Mouse (Mus musculus) brown adipose tissue, adult 24 weeks (tissue): ENCODE measurements around the gene Taf1c. TPM values are rescaled to one million over a fixed set of nuclear protein-coding genes. Genes with fewer than 3 reads are reported as not detected.

Experiments used
- H3K27ac ChIP-seq: fragments of 200-500 bp; replicated peaks from 2 replicates; pipeline ENCODE4 v1.5.1; 2012; ENCODE audit warnings: low read depth, mild to moderate bottlenecking, low read length
- H3K4me1 ChIP-seq: fragments of 200-500 bp; 2 replicates; pipeline ENCODE4 v1.6.1; 2012; ENCODE audit warnings: low read length, mixed read lengths; ENCODE audit not compliant: control insufficient read depth, insufficient read depth, insufficient read length
- H3K4me3 ChIP-seq: fragments of 200-500 bp; 2 replicates; pipeline ENCODE4 v1.5.1; 2012; ENCODE audit warnings: low read depth, mild to moderate bottlenecking, low read length, moderate library complexity; ENCODE audit not compliant: insufficient read depth
- polyA plus RNA-seq: library from polyadenylated mRNA; stranded (reverse); fragments of >200 nt; gene quantifications from 2 replicates; pipeline ENCODE4 v1.2.4, GENCODE M21; 2012; ENCODE audit not compliant: missing spikeins, insufficient read depth, insufficient read length

The Taf1c gene
- polyA plus RNA-seq, 1 experiment, result 1.8 TPM

DNA sequence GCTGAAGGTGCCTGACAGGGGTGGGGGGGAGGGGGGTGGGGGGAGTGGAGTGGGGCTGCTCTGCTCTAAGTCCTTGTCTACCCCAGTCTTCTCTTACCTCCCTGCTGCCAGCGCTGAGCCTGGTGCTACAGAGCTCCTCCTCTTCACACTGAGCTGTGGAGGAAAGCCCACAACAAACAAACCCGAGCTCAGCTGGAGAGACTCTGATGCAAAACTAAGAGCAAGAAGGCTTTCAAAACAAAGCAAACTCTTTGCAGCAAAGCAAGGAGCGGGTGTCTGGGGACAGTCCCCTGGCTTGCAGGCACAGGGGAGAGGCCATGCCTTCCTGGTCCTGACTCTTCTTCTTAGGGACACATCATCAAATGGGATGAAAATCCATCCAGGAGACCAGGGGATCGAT is 35.1 kb downstream of the Taf1c start:
- no peak overlapping the region for H3K4me3 ChIP-seq
- H3K27ac ChIP-seq, result no peak overlapping the region
- H3K4me1 ChIP-seq, result no peaks in the 10 kb centered on the region

DNA sequence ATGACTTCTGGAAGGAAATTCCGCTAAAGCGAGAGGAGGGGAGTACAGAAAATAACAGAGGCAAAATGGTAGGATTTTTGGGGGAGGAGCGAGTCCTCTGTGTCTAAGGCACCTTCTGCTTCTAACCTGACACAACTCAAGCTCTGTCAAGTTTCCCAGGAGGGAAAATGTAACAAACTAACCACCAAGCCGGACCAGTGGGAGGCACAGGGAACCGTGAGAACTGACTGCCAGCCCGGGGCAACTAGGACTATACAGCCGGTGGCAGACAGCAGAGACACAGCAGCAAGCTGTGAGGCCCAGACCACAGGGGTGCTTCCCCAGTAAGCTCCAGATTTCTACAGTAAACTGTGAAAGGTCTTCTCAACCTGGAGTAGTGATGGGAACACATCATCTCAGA is 36.1 kb downstream of the Taf1c start:
- no peaks in the 10 kb centered on the region for H3K4me1 ChIP-seq
- H3K4me3 ChIP-seq, result no peak overlapping the region
- H3K27ac ChIP-seq, result no peak overlapping the region

DNA sequence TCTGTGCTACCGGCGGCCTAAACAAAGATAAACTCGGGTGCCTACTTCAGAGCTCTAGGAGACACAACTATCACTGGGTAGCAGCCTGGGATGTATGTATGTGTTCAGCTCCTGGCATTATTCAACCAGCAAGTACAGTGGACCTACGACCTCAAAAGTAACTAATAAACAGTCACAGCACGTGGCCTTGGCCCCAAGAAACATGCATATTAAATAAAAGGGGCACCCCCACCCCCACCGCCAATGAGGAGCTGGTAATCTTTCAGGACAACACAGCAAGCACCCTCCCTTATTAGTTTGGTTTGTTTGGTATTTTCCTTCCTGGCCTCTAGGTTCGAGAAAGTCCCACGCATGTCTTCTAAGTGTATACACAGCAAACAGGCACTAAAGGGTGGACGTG is 36.8 kb downstream of the Taf1c start:
- Histone ChIP-seq H3K4me3 (no peak overlapping the region), H3K27ac (no peak overlapping the region), H3K4me1 (no peaks in the 10 kb centered on the region)

DNA sequence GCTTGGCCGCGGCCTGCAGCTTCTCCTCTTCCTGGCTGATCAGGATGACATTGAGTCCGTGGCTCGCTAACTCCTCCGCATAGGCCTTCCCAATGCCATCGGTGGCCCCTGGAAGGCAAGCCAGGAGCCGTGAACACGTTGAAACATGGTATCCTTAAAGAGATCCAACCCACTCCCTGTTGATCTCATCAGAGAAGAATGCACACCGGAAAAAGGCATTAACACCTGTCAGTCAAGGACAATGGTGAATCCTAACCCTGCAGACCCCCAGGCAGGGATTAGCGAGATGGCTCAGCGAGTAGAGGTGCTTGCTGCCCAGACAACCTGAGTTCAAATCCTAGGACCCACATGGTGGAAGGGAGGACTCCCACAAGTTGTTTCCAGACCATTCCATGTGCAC is 38.7 kb downstream of the Taf1c start:
- no peak overlapping the region for H3K4me3 ChIP-seq
- no peaks in the 10 kb centered on the region for H3K4me1 ChIP-seq
- no peak overlapping the region for H3K27ac ChIP-seq

DNA sequence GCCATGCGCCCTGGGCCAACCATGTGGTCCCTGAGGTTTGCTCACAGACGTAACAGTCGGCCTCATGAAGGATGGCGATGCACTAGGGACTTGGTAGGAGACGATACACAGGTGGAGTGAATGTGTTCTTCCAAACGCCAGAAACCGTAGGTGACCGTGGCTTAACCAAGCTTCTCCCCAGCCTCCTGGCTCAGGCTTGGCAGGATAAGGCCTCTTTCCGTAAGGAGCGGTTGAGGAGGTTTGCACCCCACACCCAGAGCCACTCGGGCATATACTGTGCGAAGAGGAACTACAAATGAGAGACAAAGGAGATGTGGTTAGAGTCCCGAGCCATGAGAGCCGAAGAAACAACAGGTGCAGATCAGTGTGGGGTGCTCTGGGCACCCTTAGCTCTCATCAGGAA is 41.2 kb downstream of the Taf1c start:
- Histone ChIP-seq H3K4me1 (no peaks in the 10 kb centered on the region), H3K4me3 (no peak overlapping the region), H3K27ac (no peak overlapping the region)

DNA sequence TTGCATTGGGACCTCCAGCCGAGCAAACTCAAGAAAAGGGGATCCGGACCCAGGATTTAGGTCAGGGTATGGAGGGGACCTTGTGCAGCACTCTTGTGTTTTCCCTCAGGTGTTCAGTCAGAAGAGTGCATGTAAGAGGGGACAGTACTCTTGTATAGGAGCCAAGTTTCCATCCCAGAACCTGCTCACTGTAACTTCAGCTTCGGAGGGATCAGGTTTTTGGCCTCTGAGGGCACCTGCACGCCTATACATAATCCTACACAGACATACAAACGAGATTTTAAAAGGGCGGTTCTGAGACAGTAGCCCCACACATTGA is 45.7 kb downstream of the Taf1c start:
- Histone ChIP-seq H3K4me1 (peaks cover 4% of the 10 kb centered on the region; the same call in 1 of the 2 replicates), H3K27ac (no peak overlapping the region; the same call in 1 of the 2 replicates), H3K4me3 (no peak overlapping the region)

DNA sequence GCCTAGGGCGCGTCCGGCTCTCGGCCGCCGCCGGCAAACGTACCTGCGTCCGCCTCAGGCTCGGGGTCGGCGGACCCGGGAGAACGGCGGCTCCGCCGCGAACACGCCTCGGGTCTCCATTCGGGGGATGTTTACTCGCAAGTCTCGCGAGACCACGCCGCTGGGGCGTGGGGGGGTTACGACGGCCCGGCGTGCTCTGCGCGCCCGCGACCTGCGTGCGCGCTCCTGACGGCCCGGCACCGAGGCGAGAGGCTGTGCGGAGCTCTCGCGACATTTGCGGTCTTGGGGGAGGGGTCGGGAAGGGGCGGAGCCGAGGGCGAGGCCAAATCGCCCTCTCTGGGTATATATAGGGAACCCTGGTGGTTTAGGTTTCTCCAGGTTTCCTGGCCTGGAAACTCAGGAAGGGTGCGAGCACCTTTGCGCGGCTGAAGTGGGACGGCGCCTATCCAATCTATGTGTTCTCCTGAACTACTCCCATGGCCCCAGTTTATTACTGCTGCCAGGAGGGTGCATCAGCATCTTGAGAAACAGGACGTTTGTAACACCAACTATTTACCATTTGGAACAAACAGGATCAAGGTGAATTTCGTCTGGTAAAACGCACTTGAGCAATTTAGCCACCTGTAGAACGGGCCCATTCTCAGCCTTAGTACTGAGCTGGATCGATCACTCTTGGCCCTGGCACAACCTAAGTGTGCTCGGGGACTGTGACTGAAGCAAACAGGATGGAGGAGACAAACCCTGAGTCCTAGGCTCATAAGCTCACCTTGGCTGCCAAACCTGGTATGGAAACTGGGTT is 46.2 kb downstream of the Taf1c start, which contains the start of gene Mbtps1:
Gene Mbtps1, minus strand, starts transcription at position 133 of the 799 bp plus-strand sequence.
- H3K27ac ChIP-seq, result peak within 1 kb of the TSS; percentile 65
- peaks cover 4% of the 10 kb centered on the region; the same call in 1 of the 2 replicates for H3K4me1 ChIP-seq
- peak within 1 kb of the TSS; percentile 94 for H3K4me3 ChIP-seq

DNA sequence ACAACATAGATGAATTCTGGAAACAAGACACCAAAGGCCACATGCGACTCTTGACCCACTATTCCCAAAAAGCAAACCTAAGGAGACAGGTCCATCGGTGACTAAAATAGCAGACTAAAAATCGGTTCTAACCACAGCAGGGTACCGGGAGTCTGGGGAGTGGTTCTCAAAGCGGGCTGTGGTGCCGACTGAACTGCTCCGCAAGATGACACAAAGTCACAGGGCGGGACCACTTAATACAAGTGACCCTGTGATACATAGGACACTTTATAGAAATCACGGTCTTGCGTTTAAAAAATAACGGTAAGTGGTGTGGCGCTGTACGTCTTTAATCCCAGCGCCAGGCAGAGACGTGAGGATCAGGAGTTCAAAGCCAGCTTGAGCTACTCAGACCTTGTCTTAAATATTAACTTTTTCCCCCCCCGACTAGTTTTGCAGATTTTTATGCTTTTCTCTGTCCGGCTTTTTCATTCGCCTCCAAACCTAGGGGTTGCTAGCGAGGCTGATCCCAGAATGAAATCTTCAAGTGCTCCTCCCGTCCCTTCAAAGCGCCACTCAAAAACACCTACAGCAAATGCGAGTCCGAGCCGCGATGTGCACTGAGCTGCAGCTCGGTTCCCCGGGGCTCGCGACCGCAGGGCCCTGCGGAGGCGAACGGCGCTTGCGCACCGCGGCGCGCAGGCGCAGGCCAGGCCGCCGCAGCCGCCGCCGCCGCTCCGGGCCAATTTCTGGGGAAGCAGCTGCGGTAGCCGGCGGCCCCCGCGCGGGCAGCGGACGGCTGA is 47.0 kb downstream of the Taf1c start:
- Histone ChIP-seq H3K4me3 (peak overlapping the region; percentile 94), H3K27ac (peak overlapping the region; percentile 65), H3K4me1 (peaks cover 4% of the 10 kb centered on the region; the same call in 1 of the 2 replicates)

DNA sequence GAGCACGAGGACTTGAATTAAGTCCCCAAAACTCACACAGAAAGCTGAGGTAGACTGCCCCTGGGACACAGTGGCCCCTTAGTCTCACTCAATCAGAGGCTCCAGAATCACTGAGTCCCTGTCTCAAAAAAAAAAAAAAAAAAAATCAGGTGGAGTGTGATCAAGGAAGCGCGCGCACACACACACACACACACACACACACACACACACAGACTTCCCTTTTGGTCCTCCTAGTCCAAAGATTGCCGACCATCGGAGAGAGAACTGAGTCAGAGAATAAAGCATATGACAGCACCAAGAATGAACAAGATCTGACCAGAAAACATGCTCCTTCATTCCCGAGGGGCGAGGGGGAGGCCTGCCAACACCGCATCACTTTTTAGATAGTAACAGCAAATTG is 47.9 kb downstream of the Taf1c start:
- Histone ChIP-seq H3K4me3 (peak overlapping the region; percentile 94), H3K4me1 (peaks cover 4% of the 10 kb centered on the region; the same call in 1 of the 2 replicates), H3K27ac (no peak overlapping the region)

DNA sequence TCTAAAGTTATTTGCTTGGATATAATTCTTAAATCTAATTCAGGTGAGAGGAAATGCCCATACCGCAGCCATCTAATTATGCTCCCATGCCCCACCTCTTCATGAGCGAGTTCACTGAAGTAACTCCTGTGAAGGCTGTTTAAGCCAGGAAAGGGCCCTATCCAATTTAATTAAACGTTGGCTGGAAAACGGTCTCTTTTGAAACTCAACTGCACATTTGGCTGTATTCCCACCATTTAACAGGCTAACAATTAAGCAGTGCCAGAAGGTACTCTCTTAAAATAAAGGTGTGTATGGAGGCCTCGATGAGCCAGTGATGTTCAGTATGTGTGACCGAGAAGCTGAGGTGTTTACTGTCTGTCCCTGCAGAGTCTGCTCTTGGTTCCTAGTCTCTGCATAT is 49.2 kb downstream of the Taf1c start:
- Histone ChIP-seq H3K27ac (no peak overlapping the region), H3K4me3 (no peak overlapping the region), H3K4me1 (peaks cover 7% of the 10 kb centered on the region; the same call in 1 of the 2 replicates)

DNA sequence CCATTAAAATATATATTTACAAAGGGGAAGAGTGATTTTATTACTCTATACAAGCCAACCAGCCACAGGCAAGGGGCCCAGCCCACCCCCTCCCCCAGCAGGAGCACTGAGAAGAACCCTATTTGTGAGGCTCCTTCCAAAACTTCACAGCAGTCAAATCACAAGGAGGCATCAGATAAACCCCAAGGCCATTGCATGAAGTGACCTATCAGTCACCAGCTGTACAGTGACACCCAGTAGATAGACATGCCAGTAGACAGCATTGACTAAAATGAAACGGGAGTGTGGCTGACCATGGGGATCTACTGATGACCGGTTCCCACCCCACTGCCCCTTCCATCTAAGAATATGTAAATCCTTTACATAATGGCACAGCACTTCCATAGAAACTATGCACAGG is 52.1 kb downstream of the Taf1c start:
- H3K4me1 ChIP-seq, result peaks cover 7% of the 10 kb centered on the region; the same call in 1 of the 2 replicates
- H3K27ac ChIP-seq, result no peak overlapping the region
- H3K4me3 ChIP-seq, result no peak overlapping the region

DNA sequence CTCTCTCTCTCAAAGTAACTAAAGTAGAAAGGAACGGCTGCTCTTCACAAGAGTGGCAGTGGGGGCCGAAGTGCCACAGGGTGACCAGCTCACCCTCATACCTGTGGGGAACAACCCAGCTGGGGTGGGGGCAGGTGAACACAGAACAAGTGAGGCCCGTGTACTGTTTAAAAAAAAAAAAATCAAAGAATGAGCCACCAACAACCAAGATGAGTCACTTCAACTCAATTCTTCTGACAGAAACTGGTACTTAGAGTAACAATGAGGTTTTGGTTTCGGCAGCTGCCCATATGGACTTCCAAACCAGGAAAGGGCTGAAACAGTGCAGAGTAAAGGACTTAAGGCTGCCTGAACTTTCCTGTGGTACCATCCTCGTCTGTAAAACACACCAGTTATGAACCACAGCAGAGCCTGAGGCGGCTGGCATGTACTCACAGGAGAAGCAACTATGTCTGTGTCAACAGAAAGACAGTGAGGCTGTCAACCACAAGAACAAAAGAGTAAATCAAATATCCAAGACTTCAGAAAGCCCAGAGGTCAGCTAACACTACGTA is 56.4 kb downstream of the Taf1c start:
- Histone ChIP-seq H3K27ac (no peak overlapping the region), H3K4me3 (no peak overlapping the region), H3K4me1 (0 out of 2 replicates have a peak, but pooled peaks cover 3% of the 10 kb centered on the region)

Other genes with a start within 250 kb of the Taf1c start
- 72.3 and 74.2 TPM in 2 replicates for gene Mlycd, start 210.3 kb downstream of the Taf1c start, polyA plus RNA-seq
- 1.9 and 2.2 TPM in 2 replicates for gene Osgin1, start 171.1 kb downstream of the Taf1c start, polyA plus RNA-seq
- not detected in 2 replicates for gene Necab2, start 158.5 kb downstream of the Taf1c start, polyA plus RNA-seq
- gene Slc38a8, start 103.5 kb downstream of the Taf1c start, polyA plus RNA-seq, result not detected in 2 replicates
- gene Mbtps1, start 46.5 kb downstream of the Taf1c start, polyA plus RNA-seq, result 33.8 and 34.4 TPM in 2 replicates
- 7.8 and 9.6 TPM in 2 replicates for gene Hsdl1, start 30.0 kb downstream of the Taf1c start, polyA plus RNA-seq
- not detected in 2 replicates for gene Dnaaf1, start 30.0 kb downstream of the Taf1c start, polyA plus RNA-seq
- not detected in 2 replicates for gene Adad2, start 7.5 kb upstream of the Taf1c start, polyA plus RNA-seq
- gene Kcng4, start 30.5 kb upstream of the Taf1c start, polyA plus RNA-seq, result 1.9 TPM in 2 replicates
- 1.7 and 3.0 TPM in 2 replicates for gene Wfdc1, start 61.1 kb upstream of the Taf1c start, polyA plus RNA-seq
- not detected in 2 replicates for gene Atp2c2, start 94.8 kb upstream of the Taf1c start, polyA plus RNA-seq
- gene Tldc1, start 173.2 kb upstream of the Taf1c start, polyA plus RNA-seq, result 1.7 and 3.4 TPM in 2 replicates
- gene Cotl1, start 235.3 kb upstream of the Taf1c start, polyA plus RNA-seq, result 16.9 and 18.2 TPM in 2 replicates